Mouse (Mus musculus) ES-Bruce4 (cell line): ENCODE measurements around the gene Fank1.

ENCODE experiments used
- CTCF ChIP-seq: IDR thresholded peaks from one replicate; pipeline ENCODE4 v1.8.1; 2011; ENCODE audit warnings: low read depth, low read length
- EP300 ChIP-seq: IDR thresholded peaks from 2 replicates; pipeline ENCODE4 v1.6.1; 2011; ENCODE audit warnings: low read depth, low read length; ENCODE audit not compliant: insufficient read depth
- POLR2A ChIP-seq: IDR thresholded peaks from one replicate; pipeline ENCODE4 v1.8.1; 2011; ENCODE audit warnings: low read length; ENCODE audit not compliant: insufficient read depth

DNA sequence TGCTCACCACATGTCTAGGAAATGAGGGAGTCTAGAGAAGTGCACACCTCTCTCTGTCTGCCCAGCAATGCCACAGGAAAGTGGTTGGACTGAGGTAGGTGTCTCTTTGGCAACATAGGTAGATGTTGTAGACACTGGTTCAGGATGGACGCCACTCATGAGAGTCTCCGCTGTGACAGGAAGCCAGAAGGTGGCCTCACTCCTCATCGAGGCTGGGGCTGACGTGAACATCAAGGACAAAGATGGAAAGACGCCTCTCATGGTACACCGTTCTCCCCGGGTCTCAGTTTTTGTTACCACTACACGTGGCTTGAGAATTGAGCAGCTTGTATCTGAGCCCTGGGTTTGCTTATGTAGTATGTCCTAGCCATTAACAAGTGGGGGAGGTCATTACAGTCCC lies 103.1 kb downstream of the Fank1 start:
- TF ChIP-seq CTCF, result no peak
- no peak for TF ChIP-seq POLR2A
- no peak for TF ChIP-seq EP300
